Mouse (Mus musculus) kidney, adult 9 months (tissue): ENCODE results near the gene Ifit1bl2.
"Not testable (repeated sequence)": the region's sequence is repeated elsewhere in the genome, so short reads cannot be mapped to it uniquely, and the experiment has no call there.

Experiments used
- DNase-seq: peaks from one replicate; pipeline ENCODE4 v3.0.0; 2022

Gene Ifit1bl2

DNA sequence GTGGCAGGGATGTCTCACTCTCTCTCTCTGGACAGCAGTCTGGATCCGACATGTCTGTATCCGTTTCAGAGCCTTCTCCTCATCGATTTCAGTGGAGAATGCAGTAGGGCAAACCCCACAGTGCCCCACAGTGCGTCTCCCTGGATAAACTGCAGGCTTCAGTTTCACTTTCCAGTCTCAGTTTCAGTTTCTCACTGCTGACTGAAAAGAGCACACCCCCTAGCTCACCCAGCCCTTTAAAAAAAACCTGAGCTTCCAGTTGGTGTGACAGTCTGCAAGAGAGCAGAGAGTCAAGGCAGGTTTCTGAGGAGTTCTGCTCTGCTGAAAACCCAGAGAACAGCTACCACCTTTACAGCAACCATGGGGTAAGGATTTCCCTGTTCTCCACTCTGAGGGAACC lies at the start of gene Ifit1bl2, which contains the start of gene Ifit1:
TSS of gene Ifit1bl2 (minus strand) at position 121 of the 400 bp plus-strand sequence.
TSS of gene Ifit1 (plus strand) at position 249 of the 400 bp plus-strand sequence.
- DNase-seq, result peak; percentile 39

DNA sequence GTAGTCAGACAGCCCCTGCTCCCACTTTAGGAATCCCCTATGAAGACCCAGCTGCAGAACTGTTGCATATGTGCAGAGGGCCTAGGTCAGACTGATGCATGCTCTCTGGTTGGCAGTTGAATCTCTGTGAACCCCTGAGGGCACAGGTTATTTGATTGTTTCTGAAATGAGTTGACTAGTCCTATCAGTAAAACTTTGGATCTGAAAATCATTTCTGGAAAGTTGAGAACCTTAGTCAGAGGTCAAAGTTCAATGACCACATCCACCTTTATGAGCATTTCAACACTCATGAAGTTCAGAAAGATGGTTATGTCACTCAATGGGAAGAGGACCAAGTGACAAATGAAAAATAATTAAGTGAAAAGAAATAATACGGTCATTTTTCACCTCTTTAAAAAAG lies 45.0 kb upstream of the Ifit1bl2 start:
- DNase-seq, result no peak

DNA sequence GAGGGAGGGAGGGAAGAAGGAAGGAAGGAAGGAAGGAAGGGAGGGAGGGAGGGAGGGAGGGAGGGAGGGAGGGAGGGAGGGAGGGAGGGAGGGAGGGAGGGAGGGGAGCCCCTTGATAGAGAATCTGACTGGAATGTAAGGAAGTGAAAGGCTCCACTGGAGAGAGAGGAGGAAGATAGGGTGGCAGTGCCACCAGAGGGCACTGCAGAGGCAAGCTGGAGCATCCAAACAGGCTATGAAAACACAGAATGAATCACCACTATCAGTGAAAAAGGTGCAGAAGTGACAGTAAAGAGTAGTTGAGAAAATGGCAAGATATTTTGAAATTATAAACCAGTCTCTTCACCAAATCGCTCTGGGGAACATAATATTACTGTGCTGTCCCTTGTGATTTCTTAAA lies 44.3 kb upstream of the Ifit1bl2 start:
- peak; percentile 73 for DNase-seq

DNA sequence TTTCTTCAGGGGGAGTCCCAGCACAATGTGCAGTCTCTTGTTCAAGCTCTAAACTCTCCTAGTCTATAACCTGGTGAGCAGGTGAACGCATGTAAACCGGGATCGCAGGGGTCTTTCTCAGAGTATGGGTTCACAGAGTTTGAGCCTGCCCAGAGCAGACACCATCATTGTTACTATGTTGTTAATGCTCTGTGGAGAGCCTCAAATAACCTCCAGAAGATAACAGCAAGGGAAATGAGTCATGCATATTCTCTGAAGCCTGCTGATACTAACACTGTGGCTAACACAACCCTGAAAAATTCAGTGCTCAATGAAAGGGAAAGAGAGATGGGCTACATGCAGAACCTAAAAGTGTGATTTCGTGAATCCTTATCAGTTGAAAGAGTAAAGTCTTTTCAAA lies 37.9 kb upstream of the Ifit1bl2 start:
- DNase-seq, result no peak

DNA sequence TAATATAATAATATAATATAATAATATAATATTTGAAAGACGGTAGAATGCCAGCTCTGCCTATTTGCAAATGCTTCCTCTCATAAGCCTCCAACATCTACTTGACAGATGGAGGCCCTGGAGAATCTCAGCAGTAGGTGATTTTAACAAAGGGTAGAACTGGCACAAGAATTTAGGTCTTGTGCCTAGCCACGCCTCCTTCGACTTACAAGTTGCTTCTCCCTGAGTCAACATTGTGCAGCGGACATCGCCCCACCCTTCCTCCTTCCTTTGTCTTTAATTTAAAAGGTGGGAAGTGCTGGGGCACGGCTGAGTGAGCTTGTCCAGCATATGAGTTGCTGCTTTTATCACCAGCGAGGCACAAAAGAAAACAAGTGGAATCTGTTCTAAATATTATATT lies 32.9 kb upstream of the Ifit1bl2 start:
- DNase-seq, result no peak

DNA sequence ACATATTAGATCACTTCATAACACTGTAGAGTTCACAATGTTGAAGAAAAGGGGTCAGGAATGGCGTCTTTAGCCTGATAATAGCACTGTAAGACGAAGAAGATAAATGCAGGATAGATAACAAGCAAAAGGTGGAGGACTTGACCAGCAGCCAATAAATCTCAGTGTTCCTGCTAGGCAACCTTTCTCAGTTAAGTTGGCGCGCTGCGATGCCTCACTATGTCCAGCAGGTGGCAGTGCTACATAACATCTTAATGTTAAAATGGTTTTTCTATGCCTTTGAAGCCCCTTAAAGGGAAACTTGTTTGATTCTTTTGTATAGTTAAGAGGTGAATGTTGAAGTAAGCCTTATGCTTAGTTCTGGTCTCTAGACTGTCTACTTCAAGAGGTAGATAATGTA lies 25.6 kb upstream of the Ifit1bl2 start:
- DNase-seq, result peak; percentile 82

DNA sequence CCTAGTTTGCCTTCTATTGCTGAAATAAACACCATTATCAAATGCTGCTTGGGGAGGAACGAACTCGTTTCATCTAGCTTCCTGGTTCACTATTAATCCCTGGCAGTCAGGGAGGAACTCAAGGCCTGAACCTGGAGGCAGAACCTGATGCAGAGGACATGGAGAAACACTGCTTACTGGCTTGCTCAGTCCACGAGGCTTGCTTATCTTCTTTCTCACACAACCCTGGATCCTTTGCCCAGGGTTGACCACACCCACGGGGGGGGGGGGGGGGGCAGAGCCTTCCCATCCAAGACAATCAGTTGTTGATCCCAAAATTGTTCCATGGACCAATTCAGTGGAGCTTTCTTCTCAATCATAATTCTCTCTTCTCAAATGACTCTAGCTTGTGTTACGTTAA lies 22.2 kb upstream of the Ifit1bl2 start:
- DNase-seq, result no peak

DNA sequence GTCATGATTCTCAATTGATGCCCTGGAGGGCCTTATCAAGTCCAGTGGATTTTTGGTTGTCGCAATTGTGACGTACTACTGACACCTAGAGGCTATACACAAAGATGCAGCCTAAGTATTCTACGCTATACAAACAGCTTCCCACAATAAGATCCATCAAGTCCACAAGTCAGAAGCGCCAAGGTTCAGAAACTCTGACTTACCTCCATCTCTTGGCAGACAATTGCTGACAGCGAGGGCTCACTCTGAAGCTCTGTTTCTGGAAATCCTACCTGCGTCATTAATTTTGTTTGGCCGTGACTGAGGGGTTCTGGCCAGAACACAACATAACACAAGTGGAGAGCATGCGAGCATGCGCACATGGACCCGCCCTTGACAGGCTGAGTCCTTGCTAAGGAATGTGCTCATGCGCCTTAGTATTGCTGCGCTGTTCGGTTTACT lies 21.5 kb upstream of the Ifit1bl2 start:
- peak; percentile 75 for DNase-seq

DNA sequence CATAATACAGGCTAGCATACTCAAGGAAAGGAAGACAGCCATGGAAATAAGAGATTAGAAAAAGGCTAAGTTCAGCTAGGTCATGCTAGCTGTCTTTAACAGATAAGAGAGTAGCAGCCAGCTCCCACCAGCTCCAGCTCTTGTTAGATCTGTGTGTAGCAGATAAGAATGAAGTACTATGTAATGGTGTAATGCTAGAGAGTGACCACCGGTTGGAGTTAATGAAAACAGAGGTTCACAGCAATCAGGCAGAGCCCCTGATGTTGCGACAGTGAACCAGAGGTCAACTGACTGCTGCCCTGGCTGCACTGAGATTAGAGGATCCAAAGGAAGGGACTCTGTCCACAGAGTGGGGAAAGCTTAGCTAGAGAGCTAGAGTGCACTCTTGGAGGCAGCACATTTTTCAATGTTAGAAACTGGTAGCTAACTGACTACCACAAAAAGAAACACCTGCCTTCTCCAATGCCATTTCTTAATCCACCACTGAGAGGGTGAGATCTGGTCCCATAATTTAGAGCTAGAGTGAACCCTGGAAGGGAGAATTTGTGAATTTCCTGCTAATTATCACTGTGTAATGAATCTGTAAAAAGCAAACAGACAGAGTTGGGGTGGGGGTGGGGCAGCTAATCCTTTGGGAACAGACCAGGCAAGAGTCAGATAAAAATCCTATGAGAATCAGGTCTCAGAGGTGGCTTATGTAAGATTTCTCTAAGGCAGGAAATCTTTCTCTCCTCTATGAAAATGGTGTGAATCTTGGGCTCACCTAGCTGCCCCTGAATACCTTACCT lies 16.2 kb upstream of the Ifit1bl2 start:
- no peak for DNase-seq

DNA sequence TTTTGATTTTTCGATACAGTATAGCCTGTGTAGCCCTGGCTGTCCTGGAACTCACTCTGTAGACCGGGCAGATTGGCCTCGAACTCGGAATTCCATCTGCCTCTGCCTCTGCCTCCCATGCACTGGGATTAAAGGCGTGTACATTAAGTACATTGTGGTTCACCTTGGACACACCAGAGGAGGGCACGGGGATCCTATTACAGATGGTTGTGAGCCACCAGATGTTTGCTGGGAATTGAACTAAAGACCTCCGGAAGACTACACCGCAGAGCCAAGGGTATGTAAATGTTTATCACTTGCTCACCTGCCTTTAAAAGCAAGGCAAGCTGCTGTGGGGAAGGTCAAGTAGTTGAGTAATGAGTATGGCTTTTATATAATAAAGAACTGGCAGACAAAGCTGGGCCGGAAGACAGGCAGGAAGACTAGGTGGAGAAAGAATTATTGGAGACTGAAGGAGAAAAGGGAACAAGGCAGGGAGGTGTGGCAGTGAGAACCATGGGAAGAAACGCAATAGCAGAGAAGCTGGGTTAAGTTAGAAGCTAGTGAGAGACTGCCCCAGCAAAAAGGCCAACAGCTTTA lies 14.8 kb upstream of the Ifit1bl2 start:
- DNase-seq, result no peak

DNA sequence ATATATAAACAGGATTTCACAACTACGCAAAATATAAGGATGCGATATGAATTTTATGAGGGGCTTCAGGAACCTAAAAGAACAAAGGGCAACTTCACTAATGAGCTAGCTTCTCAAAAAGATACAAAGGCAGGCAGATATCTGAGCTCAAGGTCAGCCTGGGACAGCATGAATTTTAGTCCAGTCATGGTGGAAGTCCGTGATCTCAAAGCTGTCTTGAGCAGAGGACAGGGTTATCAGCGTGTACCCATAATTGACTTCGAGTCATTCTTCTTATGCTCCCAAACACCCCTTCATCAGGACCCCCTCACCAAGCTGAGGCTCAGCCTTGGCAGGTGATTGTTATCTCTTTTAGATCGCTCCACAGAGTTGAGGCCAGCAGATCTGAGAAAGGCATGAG lies 10.5 kb upstream of the Ifit1bl2 start:
- DNase-seq, result no peak

DNA sequence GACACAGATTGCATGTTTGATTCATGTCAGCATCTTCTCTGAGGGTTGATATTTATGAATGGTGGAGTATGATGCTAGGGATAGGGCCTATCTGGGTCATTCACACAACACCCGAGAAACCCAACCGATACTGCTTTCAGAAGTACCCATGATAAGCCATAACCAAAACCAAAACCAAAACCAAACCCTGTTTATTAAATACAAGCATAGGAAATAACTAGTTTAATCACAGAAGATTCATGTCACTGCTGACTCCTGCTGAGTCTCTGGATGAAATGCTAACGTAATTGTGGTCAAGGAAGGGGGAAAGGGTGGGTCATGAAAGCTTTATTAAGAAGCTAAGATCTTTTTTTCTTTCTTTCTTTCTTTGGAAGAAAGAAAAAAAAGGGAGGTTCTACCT lies 9.7 kb upstream of the Ifit1bl2 start:
- DNase-seq, result no peak

DNA sequence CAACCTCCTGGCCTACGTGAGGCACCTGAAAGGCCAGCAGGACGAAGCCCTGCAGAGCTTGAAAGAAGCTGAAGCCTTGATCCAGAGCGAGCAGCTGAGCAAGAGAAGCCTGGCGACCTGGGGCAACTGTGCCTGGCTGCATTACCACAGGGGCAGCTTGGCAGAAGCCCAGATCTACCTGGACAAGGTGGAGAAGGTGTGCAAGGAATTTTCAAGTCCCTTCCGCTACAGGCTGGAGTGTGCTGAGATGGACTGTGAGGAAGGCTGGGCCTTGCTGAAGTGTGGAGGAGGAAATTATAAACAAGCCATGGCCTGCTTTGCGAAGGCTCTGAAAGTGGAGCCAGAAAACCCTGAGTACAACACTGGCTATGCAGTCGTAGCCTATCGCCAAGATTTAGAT lies 7.1 kb upstream of the Ifit1bl2 start:
- DNase-seq, result not testable (repeated sequence)

DNA sequence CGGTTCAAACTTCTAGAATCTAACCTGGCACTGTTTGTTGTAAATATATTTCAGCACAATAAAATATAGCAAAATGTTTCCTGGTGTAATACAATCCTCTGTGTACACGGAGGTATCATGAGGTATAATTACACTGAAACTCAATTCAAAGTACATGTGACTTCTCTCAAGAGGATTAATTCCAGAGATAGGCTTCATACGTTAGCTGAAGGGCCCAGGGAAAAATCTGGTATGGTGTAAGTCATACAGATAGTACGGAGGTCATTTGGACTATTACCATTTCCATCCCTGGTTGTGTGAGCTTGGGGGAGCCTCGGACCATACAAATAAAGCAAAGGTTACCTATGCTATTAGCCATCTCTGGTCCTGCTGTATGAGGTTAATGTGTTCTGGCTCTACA lies 2.1 kb upstream of the Ifit1bl2 start:
- no peak for DNase-seq

DNA sequence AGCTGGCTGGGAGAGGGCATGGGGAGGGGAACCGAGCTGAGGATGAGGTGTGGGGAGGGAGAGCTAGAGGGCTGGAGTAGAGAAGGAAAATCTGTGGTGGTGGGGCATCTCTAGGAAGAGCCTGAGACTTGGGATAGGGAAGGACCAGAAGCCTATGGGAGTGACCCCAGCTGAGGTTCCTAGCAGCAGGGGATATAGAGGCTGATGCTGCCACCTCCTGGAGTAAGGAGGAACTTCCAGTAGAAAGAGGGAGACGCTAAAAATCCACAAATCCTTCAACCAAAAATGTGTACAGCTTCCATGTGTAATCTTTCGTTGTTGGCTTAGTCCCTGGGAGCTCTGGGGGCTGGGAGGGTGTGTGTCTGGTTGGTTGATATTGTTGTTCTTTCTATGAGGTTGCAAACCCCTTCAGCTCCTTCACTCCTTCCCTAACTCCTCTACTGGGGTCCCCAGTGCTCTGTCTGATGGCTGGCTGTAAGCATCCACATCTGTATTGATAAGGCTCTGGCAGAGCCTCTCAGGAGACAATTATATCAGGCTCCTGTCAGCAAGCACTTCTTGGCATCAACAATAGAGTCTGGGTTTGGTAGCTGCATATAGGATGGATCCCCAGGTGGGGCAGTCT lies 3.5 kb downstream of the Ifit1bl2 start:
- peak; percentile 79 for DNase-seq

DNA sequence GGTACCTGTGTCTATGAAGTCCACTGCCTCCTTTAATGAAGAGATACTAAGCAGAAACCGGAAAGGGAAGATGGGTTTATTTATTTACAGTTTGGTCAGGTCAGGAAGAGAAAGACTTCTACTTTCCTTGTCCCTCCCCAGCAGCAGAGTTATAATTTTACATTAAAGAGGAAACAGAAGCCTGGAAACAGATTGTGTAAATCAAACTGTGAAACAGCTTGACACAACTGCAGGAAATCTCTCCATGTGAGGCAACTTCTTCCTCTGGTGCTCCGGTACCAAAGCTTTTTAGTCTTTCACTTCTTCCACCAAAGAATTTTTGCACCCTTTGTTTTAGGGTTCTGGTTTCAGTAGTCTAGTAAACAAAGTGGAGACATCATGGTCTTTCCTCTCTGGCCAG lies 7.1 kb downstream of the Ifit1bl2 start:
- no peak for DNase-seq

DNA sequence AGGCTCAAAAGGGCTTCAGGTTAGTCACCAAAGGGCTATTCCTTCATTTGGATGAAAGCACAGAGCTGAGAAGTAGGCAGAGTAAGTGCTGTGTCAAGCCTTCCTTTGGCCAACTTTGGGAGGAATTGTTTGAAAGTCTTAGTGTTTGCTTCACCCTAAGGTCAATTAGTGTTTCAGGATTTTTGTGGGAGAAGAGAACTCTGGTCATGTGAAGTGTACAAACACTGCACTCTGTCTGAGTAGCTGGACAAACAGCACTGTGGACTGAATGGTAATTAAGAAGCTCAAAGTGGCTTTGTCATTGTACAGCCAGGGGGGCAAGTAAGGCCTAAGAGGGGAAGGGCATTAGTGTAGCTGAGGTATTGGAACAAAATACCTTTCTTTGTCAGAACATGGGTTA lies 9.1 kb downstream of the Ifit1bl2 start:
- no peak for DNase-seq

DNA sequence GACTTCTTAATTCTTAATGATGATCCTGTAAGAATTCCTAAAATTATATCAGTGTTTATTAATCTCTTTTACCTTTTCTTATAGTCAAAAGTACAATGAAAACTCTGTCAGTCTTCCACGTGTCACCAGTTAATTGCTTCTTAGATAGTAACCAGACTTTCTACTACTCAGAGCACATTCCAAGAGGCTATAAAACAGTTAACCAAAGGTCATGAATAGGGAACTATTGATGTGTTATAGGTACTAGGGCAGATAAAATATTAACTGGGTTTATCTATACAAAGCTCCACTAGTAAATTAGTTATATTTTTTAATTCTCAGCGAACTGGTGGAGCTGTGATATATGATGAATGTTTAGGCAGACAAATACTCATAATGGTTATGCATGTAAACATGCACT lies 13.0 kb downstream of the Ifit1bl2 start:
- no peak for DNase-seq

DNA sequence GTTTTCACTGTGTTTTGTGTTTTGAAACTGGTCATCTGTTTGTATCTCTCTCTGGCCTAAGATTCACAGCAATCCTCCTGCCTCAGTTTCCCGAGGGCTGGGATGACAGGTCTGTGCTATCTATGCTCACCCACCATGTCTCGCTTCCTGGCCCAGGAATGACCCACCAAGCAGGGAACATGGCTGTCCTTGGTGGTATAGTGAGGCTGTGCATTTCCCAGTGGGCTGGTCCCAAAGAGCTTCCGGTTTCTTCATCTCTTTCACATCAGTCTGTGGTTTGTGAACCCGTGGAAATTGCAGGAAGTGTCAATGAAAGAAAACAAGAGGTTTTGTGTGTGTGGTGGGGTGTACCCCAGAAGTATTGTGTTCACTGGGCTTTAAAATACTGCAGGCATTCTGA lies 15.9 kb downstream of the Ifit1bl2 start:
- DNase-seq, result no peak

DNA sequence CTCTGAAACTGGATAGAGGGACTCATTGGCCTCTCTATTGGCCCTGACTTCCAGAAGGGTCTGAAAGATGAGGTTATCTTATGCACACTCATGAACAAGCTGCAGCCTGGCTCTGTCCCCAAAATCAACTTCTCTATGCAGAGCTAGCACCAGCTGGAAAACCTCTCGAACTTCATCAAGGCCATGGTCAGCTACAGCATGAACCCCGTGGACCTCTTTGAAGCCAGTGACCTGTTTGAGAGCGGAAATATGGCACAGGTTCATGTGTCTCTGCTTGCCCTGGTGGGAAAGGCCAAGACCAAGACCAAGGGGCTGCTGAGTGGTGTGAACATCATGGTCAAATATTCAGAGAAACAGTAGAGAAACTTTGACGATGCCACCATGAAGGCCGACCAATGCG lies 16.8 kb downstream of the Ifit1bl2 start:
- DNase-seq, result no peak

DNA sequence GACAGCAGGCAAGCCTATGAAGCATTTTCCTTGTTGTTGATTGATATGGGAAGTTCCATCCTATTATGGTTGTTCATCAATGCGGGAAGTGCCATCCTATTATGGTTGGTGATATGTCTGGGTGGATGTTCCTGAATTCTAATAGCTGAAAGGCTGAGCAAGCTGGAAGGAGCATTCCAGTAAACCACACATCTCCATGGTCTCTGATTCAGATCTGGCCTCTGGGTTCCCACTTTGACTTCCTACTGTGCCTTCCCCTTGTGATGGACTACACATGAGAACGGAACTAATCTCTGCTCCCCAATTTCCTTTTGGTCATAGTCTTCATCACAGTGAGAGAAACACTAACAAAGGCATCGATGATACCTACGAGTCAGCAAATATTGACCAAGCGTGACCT lies 19.7 kb downstream of the Ifit1bl2 start:
- no peak for DNase-seq

DNA sequence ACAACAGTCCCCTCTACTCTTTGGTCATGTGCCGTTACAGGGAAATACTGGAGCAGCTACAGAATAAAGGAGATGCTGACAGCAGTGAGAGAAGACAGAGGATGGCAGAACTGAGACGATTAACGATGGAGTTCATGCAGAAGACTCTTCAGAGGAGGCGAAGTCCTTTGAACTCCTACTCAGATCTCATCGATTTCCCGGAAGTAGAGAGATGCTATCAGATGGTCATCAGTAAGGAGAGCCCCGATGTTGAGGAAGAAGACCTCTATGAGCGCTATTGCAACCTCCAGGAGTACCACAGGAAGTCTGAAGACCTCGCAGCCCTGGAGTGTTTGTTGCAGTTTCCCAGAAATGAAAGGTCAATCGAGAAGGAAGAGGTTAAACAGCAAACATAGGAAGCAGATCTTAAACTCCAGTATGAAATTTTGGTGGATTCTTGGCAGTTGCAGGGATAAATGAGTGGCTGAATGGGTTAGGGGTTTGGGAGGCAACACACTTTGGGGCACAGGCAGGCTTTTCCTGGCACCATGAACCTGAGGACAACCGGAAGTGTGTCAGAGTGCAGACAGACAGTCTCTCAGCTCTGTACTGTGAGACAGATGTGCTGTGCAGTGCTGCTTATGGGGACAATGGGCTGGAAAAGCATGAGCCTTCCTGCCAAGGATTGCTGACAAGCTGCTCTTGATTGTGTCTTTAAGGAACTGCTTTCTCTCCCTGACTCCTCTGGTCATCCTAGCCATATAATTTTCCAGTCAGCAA lies 28.1 kb downstream of the Ifit1bl2 start:
- DNase-seq, result not testable (repeated sequence)

DNA sequence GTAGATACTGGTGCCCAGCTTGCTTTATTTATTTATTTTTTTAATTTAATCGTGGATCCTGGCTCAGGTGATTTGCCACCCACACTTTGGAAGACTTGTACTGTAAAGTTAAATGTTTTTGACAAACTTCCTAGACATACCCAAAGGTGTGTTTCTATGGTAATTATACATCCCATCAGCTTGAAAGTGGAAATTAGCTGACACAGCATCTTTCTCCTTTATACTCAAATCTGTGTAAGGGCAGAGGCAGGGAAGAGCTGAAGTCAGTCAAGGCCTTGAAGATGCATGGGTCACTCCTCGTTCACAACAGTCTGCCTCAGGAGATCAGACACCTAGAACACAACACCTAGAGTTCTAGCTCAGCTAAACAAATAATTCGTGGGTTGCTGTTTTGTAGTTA lies 30.4 kb downstream of the Ifit1bl2 start:
- not testable (repeated sequence) for DNase-seq
